Mouse (Mus musculus) neural tube, embryonic 11.5 days (tissue): ENCODE data around the gene Zgpat. TPM values are rescaled to one million over a fixed set of nuclear protein-coding genes. Genes with fewer than 3 reads are reported as not detected.

Experiments
- ATAC-seq: fragments of 200-750 bp; cut with Nextera tagmentation; 2 replicates; pipeline ENCODE4 v1.8.0; 2017; ENCODE audit warnings: moderate number of reproducible peaks, mild to moderate bottlenecking, moderate TSS enrichment, moderate library complexity; ENCODE audit not compliant: insufficient read depth, low FRiP score, low TSS enrichment
- DNase-seq: peaks from one replicate; pipeline ENCODE4 v3.0.0-alpha.2; 2015; ENCODE audit warnings: low spot score
- H3K27ac ChIP-seq: fragments of 300-500 bp; sonication (generic); 2 replicates; pipeline ENCODE4 v1.5.1; 2014; ENCODE audit warnings: low read depth, mild to moderate bottlenecking, low read length
- H3K27me3 ChIP-seq: fragments of 300-500 bp; sonication (generic); 2 replicates; pipeline ENCODE4 v1.6.1; 2014; ENCODE audit warnings: mild to moderate bottlenecking, low read length, mixed read lengths; ENCODE audit not compliant: control insufficient read depth, insufficient read depth
- H3K36me3 ChIP-seq: fragments of 300-500 bp; sonication (generic); 2 replicates; pipeline ENCODE4 v1.6.1; 2014; ENCODE audit warnings: mild to moderate bottlenecking, low read length, moderate library complexity, mixed read lengths; ENCODE audit not compliant: control insufficient read depth, insufficient read depth
- H3K4me1 ChIP-seq: fragments of 300-500 bp; sonication (generic); 2 replicates; pipeline ENCODE4 v1.6.1; 2014; ENCODE audit warnings: low read length, mixed read lengths; ENCODE audit not compliant: control insufficient read depth, insufficient read depth
- H3K4me2 ChIP-seq: fragments of 300-500 bp; sonication (generic); 2 replicates; pipeline ENCODE4 v1.6.1; 2014; ENCODE audit warnings: low read depth, mild to moderate bottlenecking, moderate library complexity
- H3K4me3 ChIP-seq: fragments of 300-500 bp; sonication (generic); 2 replicates; pipeline ENCODE4 v1.5.1; 2014; ENCODE audit warnings: low read depth, low read length
- H3K9ac ChIP-seq: fragments of 300-500 bp; sonication (generic); 2 replicates; pipeline ENCODE4 v1.6.1; 2014; ENCODE audit warnings: mild to moderate bottlenecking, low read length
- H3K9me3 ChIP-seq: fragments of 300-500 bp; sonication (generic); 2 replicates; pipeline ENCODE4 v1.6.1; 2016; ENCODE audit warnings: low read length; ENCODE audit not compliant: control insufficient read depth
- WGBS: fragments of 180-500 bp; shearing (Covaris S2); extraction: QIAGEN DNeasy Blood & Tissue Kit; methylation state at CpG from one replicate; pipeline ENCODE4 v1.1.7; 2014; 5-methylcytosine and 5-hydroxymethylcytosine counted together
- polyA plus RNA-seq: library from polyadenylated mRNA; unstranded; fragments of >200 nt; fragmentation: Nextera tagmentation; extraction: Ambion mirVana; gene quantifications from 2 replicates; pipeline ENCODE4 v1.2.1, GENCODE M21; 2014

Zgpat gene
- polyA plus RNA-seq = 44.5 and 46.4 TPM in 2 replicates

DNA sequence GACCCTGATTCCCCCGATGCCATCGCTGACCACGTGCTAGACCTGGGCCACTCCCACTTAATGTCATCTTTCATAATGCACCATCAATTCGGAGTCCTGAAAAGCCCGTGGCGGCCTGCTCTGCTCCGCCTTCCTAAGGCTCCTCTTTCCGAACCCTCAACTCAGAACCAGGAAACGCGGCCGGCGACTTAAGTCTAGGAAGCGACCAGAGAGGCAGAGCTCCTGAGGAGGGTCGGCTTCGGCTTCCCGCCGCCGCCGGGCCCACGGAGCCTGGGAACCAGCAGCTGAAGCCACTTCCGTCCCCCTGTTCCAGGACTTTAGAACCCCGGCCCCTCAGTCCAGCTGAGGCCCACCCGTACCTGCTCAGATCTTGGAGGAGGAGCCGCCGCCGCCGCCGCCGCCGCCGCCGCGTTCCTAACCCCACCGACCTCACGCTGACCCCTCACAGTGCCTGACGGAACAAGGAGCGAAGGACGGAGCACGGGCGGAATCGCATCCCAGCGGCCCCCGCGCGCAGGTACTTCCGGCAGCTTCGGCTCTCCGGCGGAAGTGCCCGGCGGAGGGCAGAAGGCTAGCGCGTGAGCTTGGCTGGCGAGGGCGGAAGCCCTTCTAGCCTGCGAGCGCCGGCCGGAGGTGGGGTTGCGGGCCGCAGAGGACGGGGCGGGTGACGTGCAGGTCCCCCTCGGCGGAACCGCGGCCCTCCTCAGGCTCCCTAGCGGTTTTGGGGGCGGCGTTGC, at the start of gene Zgpat, which contains the start of gene Arfrp1:
Zgpat (plus strand) TSS at position 69 of the 737 bp plus-strand sequence.
Arfrp1 (minus strand) TSS at position 545 of the 737 bp plus-strand sequence.
- H3K36me3 ChIP-seq = peaks cover 16% of the 10 kb centered on the region
- no peaks in the 10 kb centered on the region for H3K9me3 ChIP-seq
- peaks cover 20% of the 10 kb centered on the region for H3K4me1 ChIP-seq
- peak within 1 kb of the TSS; percentile 93 for H3K9ac ChIP-seq
- peak; percentile 87 for ATAC-seq
- under 1% methylated on average over 62 of the region's 71 CpGs for WGBS
- H3K4me3 ChIP-seq = peak within 1 kb of the TSS; percentile 87
- no peaks in the 10 kb centered on the region for H3K27me3 ChIP-seq
- peak within 1 kb of the TSS; percentile 87 for H3K27ac ChIP-seq
- peak; percentile 92 for DNase-seq
- peak within 1 kb of the TSS; percentile 96 for H3K4me2 ChIP-seq

DNA sequence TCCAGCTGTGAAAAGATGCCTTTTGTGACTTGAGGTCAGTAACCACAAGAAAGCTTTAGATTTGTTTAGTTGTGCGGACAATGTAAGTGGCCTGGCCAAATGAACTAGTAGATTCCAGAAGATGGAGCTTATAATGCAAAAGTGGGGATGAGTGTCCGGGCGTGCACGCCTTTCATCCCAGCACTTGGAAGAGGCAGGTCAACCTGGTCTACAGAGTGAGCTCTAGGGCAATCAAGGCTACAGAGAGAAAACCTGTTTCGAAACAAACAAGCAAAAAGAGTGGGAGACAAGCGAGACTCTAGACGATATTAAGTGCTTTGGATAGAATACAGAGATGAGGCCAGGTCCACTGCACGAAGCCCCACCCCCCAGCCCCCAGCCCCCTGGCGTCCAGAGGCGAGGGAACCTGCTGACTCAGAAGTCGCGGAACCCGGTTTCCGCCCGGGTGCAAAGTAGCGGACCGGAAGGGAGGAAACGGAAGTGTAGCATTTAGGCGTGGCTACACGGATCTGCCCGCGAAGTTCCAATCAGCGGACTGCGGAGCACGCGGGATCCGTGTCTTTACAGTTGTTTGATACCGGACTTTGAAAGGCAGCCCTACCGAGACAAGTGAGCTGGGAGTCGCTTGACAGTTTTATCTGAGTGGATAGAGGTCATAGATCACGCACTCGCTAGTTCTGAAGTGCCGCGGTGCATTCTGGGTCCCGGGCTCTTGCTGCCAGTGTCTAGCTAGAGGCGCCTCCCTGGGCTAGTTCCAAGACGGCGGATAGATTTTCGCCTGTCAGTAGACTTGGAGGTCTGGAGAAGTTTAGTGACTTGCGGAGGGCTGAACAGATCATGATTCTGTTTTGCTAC, 45.3 kb upstream of the Zgpat start, which contains the start of gene Rtel1:
Rtel1 (plus strand) TSS at position 492 of the 855 bp plus-strand sequence.
- no peaks in the 10 kb centered on the region; the same call in 1 of the 2 replicates for H3K36me3 ChIP-seq
- H3K9me3 ChIP-seq = no peaks in the 10 kb centered on the region
- peak; percentile 86 for ATAC-seq
- H3K4me3 ChIP-seq = peak within 1 kb of the TSS; percentile 60
- peak; percentile 92 for DNase-seq
- peak within 1 kb of the TSS; percentile 36; the same call in 1 of the 2 replicates for H3K27ac ChIP-seq
- H3K27me3 ChIP-seq = peaks cover 6% of the 10 kb centered on the region; the same call in 1 of the 2 replicates
- peak within 1 kb of the TSS; percentile 58 for H3K9ac ChIP-seq
- H3K4me1 ChIP-seq = peaks cover 2% of the 10 kb centered on the region; the same call in 1 of the 2 replicates
- peak within 1 kb of the TSS; percentile 68 for H3K4me2 ChIP-seq
- WGBS = 7% methylated on average over 40 of the region's 40 CpGs

DNA sequence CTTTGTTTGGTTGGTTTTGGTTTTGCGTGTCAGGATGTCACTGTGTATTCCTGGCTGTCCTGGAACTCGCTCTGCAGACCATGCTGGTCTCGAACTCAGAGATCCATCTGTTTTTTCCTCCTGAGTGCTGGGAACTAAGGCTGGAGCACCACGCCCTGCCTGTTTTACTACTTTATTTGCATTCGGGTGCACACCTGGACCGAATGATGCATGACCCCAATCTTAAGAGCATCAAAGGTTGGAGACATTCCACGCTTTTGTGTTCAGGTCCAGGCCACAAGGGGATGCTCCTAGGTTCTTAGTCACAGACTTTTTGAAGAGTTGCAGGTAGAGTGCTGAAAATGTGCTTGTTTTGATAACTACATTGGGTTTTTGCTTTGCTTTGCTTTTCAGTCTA, 44.6 kb upstream of the Zgpat start:
- Histone ChIP-seq H3K4me3 (peak overlapping the region; percentile 60), H3K4me1 (peaks cover 2% of the 10 kb centered on the region; the same call in 1 of the 2 replicates), H3K4me2 (peak overlapping the region; percentile 68), H3K9ac (peak overlapping the region; percentile 58), H3K36me3 (no peaks in the 10 kb centered on the region; the same call in 1 of the 2 replicates), H3K27me3 (no peaks in the 10 kb centered on the region), H3K27ac (no peak overlapping the region), H3K9me3 (no peaks in the 10 kb centered on the region)
- 15% methylated on average over 7 of the region's 7 CpGs for WGBS
- DNase-seq (no peak), ATAC-seq (peak; percentile 53)

DNA sequence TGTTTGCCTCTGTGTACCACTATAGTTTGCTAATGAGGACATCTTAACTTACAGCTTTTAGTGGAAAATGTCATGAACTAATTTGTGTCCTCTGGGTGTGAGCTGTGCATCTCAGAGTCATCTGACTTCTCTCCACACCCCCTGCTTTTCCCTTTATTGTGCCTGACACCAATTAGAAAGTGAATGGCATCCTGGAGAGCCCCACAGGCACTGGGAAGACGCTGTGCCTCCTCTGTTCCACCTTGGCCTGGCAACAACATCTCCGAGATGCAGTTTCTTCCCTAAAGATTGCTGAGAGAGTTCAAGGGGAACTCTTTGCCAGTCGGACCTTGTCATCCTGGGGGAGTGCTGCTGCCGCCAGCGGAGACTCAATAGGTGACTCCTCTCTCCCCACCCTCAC, 42.6 kb upstream of the Zgpat start:
- Histone ChIP-seq H3K4me2 (no peak overlapping the region), H3K4me3 (no peak overlapping the region), H3K4me1 (peaks cover 2% of the 10 kb centered on the region; the same call in 1 of the 2 replicates), H3K9ac (no peak overlapping the region), H3K36me3 (no peaks in the 10 kb centered on the region; the same call in 1 of the 2 replicates), H3K27me3 (no peaks in the 10 kb centered on the region), H3K27ac (no peak overlapping the region), H3K9me3 (no peaks in the 10 kb centered on the region)
- ATAC-seq = no peak
- DNase-seq = no peak
- WGBS = 65% methylated on average over 5 of the region's 5 CpGs

DNA sequence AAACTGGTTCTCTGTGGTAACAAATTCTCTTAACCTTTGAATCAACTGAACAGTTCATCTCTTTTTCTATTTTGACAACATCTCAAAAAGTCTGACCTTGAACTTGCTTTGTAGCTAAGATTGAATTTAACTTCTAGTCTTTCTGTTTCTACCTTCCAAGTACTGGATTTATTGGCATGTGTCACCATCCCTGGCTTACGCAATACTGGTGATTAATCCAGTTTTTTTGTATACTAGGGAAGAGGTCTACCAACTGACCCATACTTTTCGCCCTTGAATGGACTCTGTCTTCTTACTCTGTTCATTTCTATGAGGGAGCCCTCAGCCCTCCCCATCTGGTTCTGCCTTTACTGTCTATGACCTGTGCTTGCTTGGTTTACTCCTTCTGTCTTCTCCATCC, 38.6 kb upstream of the Zgpat start:
- no peak overlapping the region for H3K4me2 ChIP-seq
- H3K4me1 ChIP-seq = no peaks in the 10 kb centered on the region
- H3K9ac ChIP-seq = no peak overlapping the region
- H3K27me3 ChIP-seq = no peaks in the 10 kb centered on the region
- ATAC-seq = no peak
- WGBS = 90% methylated on average over 2 of the region's 2 CpGs
- H3K27ac ChIP-seq = no peak overlapping the region
- H3K9me3 ChIP-seq = no peaks in the 10 kb centered on the region
- H3K36me3 ChIP-seq = peaks cover 8% of the 10 kb centered on the region
- H3K4me3 ChIP-seq = no peak overlapping the region
- DNase-seq = no peak

DNA sequence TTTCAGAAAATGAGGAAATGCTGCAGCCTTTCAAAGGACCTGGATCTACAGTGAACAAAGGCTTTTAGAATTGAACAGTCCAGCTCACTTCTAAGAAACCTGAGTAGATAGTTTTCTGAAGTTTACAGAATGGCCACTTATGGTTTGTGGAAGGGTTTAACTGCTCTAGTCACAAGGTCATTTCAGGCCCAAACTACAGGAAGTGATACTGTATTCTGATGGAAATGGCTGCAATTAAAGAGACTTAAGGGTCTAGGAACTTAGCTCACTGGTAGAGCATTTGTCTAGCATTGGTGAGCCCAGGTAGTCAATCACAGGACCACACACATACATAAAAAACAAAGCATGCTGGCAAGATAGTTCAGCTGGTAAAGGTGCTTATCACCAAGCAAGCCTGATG, 32.2 kb upstream of the Zgpat start:
- ATAC-seq = no peak
- peaks cover 9% of the 10 kb centered on the region for H3K36me3 ChIP-seq
- no peak for DNase-seq

GRCm38 (mm10) chr2:181334023-181334422, 30.7 kb upstream of the Zgpat start:
- no peak overlapping the region for H3K27ac ChIP-seq
- H3K27me3 ChIP-seq = no peaks in the 10 kb centered on the region
- no peaks in the 10 kb centered on the region for H3K4me1 ChIP-seq
- no peak for ATAC-seq
- no peak overlapping the region for H3K9ac ChIP-seq
- peak; percentile 72 for DNase-seq
- 62% methylated on average over 3 of the region's 3 CpGs for WGBS
- H3K36me3 ChIP-seq = peaks cover 3% of the 10 kb centered on the region; the same call in 1 of the 2 replicates
- H3K4me2 ChIP-seq = no peak overlapping the region
- no peaks in the 10 kb centered on the region for H3K9me3 ChIP-seq
- no peak overlapping the region for H3K4me3 ChIP-seq

More for the DNA sequence above, 32.2 kb upstream of the Zgpat start:
- H3K27me3 ChIP-seq = no peaks in the 10 kb centered on the region
- no peak overlapping the region for H3K27ac ChIP-seq
- no peak overlapping the region for H3K4me3 ChIP-seq
- no peaks in the 10 kb centered on the region for H3K9me3 ChIP-seq
- H3K9ac ChIP-seq = no peak overlapping the region
- H3K4me2 ChIP-seq = no peak overlapping the region
- H3K4me1 ChIP-seq = no peaks in the 10 kb centered on the region

DNA sequence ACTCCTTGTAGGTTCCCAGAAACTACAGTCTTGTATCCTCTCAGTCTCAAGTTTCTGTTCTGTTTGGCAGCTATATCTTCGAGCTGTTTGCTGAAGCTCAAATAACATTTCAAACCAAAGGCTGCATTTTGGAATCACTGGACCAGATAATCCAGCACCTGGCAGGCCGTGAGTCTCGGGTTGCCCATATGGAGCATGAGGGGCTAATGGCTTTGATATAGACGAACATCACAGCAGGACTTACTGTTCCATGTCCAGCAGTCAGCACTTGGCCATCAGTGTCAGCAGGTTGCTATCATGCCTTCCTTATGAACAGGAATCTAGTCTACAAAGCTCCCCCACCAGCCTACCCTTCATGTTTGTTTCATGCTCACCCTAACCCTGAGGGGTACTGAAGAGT, 24.3 kb upstream of the Zgpat start:
- no peak for ATAC-seq
- H3K4me2 ChIP-seq = no peak overlapping the region
- H3K27me3 ChIP-seq = no peaks in the 10 kb centered on the region
- no peak for DNase-seq
- no peak overlapping the region for H3K27ac ChIP-seq
- no peaks in the 10 kb centered on the region for H3K9me3 ChIP-seq
- no peak overlapping the region for H3K9ac ChIP-seq
- WGBS = 90% methylated on average over 4 of the region's 4 CpGs
- H3K4me1 ChIP-seq = no peaks in the 10 kb centered on the region
- peaks cover 8% of the 10 kb centered on the region for H3K36me3 ChIP-seq
- no peak overlapping the region for H3K4me3 ChIP-seq
